Mouse (Mus musculus) CD4-positive, CD25-positive, alpha-beta regulatory T cell, adult 2 months (primary cell): ENCODE results near the gene Abcb7.
"Not testable (repeated sequence)": the region's sequence is repeated elsewhere in the genome, so short reads cannot be mapped to it uniquely, and the experiment has no call there.

Source experiments
- DNase-seq: peaks from one replicate; pipeline ENCODE4 v3.0.0-alpha.2; 2012; ENCODE audit warnings: low read depth, low spot score

Abcb7 gene

GRCm38 (mm10) chrX:104413183-104413983 is at the start of gene Abcb7:
TSS of gene Abcb7 (minus strand) at chrX:104413856.
- peak; percentile 90 for DNase-seq

- no peak for DNase-seq
Observed at GRCm38 (mm10) chrX:104461755-104462154, 48.1 kb upstream of the Abcb7 start.

- DNase-seq: no peak
Observed at GRCm38 (mm10) chrX:104452433-104452832, 38.8 kb upstream of the Abcb7 start.

- no peak for DNase-seq
Observed at GRCm38 (mm10) chrX:104433456-104433855, 19.8 kb upstream of the Abcb7 start.

GRCm38 (mm10) chrX:104428108-104428507 is 14.5 kb upstream of the Abcb7 start:
- DNase-seq: no peak

GRCm38 (mm10) chrX:104413995-104414394 is 339 bp upstream of the Abcb7 start:
- DNase-seq: no peak

GRCm38 (mm10) chrX:104408137-104408536 is 5.5 kb downstream of the Abcb7 start:
- peak; percentile 3 for DNase-seq

GRCm38 (mm10) chrX:104402463-104402862 is 11.2 kb downstream of the Abcb7 start:
- no peak for DNase-seq

GRCm38 (mm10) chrX:104401134-104401533 is 12.5 kb downstream of the Abcb7 start:
- no peak for DNase-seq

- DNase-seq: no peak
Observed at GRCm38 (mm10) chrX:104397526-104397925, 16.1 kb downstream of the Abcb7 start.

- no peak for DNase-seq
Observed at GRCm38 (mm10) chrX:104359686-104360085, 54.0 kb downstream of the Abcb7 start.

GRCm38 (mm10) chrX:104355842-104356241 is 57.8 kb downstream of the Abcb7 start:
- DNase-seq: no peak

GRCm38 (mm10) chrX:104348146-104348545 is 65.5 kb downstream of the Abcb7 start:
- not testable (repeated sequence) for DNase-seq

- no peak for DNase-seq
Observed at GRCm38 (mm10) chrX:104291721-104292120, 121.9 kb downstream of the Abcb7 start.

- DNase-seq: no peak
Observed at GRCm38 (mm10) chrX:104279828-104280227, 133.8 kb downstream of the Abcb7 start.

- no peak for DNase-seq
Observed at GRCm38 (mm10) chrX:104264371-104264770, 149.3 kb downstream of the Abcb7 start.

- DNase-seq: no peak
Observed at GRCm38 (mm10) chrX:104262468-104262867, 151.2 kb downstream of the Abcb7 start.

GRCm38 (mm10) chrX:104256561-104256960 is 157.1 kb downstream of the Abcb7 start:
- no peak for DNase-seq
